Mouse (Mus musculus) gastrocnemius, postnatal 4 days (tissue): ENCODE measurements around the gene Rex1bd. TPM values are rescaled to one million over a fixed set of nuclear protein-coding genes. Genes with fewer than 3 reads are reported as not detected.

Experiments
- DNase-seq, 2 experiments: peaks; one replicate each; pipeline ENCODE4 v3.0.0; 2021 to 2022; ENCODE audit warnings: low spot score in 2 of 2, mixed read lengths in 2 of 2
- total RNA-seq, 2 experiments: library from RNA; stranded (reverse); gene quantifications; 2 replicates each; pipeline ENCODE4 v1.2.3; 2021

Rex1bd gene
- total RNA-seq, 2 experiments from 2014 or later, result 118 to 119 TPM

DNA sequence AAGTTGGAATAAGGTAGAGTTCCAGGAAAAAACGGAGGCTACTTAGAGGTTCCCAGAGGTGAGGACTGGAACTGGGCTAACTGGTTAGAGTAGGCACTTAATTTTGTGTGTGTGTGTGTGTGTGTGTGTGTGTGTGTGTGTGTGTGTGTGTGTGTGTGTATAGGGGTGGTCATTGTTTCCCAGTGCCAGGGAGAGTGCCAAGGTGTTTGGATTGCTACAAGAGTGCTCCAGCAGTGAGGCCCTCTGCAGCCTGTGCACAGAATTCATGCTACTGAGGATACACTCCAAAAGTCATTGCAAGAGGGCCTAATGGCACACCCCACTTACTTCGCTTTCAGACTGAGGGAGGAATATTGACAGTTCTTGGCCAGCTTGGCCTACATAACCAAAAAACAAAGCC, 23.6 kb downstream of the Rex1bd start:
- DNase-seq, result no peak

DNA sequence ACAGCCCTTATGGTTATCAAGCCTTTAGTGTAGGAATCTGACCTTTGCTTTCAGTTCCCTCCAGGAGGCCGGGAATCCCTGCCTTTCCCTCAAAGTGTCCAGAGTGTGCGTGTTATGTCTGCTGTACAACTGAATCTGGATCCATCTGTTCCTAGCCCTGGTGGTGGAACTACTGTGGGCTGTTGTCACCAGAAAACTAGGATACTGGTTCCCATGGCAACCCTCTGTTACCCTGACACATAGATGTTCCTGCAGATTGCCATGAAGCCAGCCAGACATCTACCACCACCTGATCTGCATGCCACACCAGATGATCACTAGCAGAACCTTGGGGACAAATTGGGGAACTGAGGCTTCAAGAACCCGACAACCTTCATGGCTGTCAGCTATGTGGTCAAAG, 24.6 kb downstream of the Rex1bd start:
- DNase-seq, result no peak

DNA sequence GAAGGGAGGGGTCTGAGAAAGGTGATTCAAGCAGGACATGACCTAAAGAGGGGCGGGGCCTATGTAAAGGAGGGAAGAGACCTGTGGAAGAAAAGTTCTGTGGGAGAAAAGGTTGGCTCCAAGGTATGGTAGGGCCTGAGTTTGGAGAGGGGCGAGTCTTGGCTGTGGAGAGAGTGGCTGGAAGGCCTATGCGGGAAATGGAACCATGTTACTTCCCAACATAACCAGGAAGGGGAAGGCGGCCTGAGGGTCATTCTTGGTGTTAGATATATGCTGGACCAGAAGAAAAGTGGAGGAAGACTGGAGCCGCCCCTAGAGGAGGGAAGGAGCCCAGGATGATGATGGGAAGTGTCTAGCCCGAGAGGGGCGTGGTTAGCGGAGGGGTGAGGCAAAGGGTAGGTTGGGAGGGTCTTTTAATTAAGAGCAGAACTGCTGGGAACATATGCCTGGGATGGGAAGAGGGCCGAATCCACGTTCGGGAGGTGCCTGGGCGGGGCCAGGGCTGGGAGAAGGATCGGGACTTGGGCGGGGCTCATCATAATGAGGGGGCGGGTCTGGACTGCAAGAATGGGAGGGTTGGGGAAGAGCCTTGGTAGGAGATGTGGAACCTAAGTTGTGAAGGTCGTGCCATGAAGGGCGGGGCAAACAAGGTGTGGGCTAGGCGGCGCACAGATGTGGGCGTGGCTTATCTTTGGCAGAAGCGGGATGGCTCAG, 29.1 kb downstream of the Rex1bd start:
- DNase-seq, result no peak

DNA sequence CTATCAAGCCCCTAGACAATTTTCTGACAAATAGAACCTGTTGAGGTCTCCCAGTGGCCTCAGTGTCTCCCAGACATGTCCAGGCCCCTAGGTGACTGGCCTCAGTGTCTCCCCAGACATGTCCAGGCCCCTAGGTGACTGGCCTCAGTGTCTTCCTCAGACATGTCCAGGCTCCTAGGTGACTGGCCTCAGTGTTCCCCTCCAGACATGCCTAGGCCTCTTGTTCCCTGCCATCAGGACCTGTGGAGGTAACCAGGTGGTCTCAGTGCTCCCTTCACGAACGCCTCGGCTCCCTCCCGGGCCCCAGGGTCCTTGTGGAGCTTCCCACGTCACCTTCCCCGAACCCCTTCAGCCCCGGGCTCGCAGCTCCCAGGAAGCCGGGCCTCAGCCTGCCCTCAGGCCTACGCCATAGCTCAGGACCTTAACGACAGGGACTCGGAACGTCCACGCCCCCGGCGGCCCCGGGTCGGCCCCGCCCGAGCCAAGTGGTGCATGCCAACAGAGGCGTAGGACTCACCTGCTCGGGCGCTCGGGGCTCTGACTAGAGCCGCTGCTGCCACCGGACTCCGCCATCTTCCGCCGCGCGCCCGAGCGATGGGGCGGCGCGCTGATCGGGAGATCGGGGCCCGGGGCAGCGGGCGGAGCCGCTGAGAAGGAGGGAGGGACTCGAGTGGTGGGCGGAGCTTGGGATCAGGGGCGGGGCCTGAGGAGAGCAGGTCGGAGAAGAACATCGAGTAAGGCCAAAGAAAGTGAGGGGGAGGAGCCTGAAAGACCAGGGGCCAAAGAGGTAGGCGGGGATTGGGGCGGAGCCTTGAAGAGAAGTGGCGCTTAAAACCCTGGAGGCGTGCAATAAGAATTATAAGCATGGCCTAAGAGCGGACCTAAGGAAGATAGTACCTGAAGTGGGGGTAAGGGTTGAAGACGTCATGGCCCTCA, 30.0 kb downstream of the Rex1bd start, which contains the start of gene Klhl26:
TSS of gene Klhl26 (minus strand) at position 636 of the 936 bp plus-strand sequence.
- DNase-seq, result peak; percentile 82 to 93

DNA sequence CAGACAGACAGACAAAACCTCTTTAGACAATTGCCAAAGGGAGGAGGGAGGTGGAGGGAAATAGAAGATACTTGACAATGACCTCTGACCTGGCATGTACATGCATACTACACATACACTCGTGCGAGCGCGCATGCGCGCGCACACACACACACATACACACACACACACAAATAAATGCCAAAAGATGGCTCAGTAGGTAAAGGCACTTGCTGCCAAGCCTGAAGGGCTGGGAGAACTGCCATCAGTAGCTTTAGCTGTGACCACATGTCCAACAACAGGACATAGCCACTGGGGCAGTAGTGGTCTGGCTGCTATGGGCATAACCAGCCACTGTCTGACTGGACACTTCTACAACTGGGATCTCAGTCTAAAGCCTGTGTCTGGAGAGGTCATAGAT, 34.7 kb downstream of the Rex1bd start:
- DNase-seq, result no peak

DNA sequence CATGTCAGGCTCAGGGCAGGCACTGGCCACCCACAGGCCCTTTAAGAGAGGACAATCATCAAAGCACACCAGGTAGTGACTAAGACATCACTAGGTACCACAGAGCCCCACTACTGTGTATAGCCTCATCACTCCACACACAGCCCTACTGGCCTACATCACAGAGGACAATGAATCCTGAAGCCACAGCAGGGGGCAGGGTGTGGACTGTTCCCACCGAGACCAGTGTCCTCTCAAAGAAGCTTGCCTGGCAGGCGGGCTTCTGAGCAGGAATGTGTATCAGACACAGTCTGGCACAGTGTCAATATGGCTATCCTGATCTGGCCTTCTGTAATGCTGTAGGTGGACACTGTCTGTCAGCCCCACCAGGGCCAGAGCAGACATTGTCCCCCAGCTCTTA, 36.6 kb downstream of the Rex1bd start:
- DNase-seq, result no peak

DNA sequence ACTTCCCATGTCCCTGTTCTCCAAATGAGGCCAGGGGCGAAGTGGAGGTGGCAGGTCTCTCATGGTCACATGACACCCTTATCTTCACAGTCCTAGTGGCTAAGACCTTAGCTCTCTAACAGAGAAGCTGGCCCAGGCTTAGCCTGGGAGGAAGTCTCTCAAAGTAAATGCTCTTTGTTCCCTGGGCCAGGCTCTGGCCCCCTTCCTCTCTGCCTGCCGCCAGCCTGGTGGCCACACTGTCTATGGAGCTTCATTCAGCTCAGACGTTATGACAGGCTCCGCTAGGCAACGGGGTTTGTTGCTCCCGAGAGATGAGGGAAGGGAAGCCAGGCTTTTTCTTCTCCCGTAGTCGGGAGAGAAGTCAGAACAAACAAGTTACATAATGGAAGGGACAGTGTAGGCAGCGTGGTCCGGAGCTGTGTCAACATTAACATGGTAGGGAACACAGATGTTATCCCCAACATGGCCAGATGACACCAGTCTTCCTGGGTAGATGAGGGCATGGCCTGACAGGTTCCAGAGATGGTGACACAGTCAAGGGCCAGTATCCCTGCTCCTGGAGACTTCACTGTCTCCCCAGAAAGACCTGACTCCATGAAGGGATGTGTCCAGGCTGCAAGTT, 37.1 kb downstream of the Rex1bd start:
- no peak for DNase-seq

DNA sequence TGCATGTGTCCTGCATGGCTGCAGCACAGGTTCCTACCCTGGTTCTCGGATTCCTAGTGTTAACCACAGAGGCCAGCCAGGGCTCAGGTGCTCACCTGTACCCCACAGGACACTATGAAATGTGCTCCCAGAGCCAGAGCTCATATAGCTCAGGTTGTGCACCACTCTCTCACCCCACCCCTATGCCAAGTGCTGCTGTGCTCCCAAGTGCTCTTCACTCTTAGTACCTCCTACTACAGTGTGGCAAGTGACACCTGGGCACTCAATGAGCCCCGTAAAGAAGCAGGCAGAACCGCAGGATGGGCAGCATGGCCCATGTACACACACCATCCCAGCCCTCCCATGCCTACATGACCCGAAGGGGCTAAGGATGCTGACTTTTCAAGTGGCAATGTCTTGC, 37.8 kb downstream of the Rex1bd start:
- DNase-seq, result no peak

DNA sequence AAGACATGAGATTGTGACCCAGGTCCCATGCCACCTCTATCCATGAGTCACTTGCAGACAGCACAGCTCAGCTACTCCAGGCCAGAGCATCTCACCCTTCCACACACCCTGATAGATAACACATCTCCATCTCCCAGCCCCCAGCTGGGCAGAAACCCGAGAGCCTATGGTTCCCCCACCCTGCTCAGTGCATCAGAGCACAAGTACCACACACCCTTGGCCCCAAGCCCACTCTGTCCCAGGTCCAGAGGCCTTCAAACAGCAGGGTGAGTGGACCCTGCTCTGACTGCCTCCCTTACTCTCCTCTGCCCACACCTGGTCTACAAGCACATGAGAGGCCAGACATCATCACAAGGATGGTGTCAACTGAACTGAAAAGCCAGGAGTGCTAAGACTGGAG, 38.6 kb downstream of the Rex1bd start:
- DNase-seq, result no peak

DNA sequence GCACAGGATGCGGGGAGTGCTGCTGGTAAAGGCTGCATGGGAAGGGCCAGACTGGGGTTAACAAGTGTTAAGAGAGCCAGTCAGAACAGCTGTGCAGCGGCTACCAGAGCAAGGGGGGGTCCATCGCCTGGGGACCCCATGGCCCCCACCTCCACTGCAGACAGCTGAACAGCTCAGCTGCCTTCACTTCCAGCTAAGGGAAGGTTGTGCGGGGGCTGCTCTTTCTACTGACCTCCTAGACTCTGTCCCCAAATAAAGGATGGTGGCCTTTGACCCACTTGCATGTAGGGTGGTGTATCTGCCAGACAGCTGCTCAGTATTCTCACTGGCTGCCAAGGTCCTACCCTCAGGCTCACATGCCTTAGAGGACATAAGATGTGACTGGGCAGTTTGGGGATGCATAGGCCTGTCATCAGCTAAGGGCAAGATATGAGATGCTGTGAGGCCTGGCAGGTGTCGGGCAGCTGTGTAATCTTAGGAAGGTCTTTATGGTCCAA, 39.3 kb downstream of the Rex1bd start:
- peak in 1 of 2 experiments; percentile 59 for DNase-seq

DNA sequence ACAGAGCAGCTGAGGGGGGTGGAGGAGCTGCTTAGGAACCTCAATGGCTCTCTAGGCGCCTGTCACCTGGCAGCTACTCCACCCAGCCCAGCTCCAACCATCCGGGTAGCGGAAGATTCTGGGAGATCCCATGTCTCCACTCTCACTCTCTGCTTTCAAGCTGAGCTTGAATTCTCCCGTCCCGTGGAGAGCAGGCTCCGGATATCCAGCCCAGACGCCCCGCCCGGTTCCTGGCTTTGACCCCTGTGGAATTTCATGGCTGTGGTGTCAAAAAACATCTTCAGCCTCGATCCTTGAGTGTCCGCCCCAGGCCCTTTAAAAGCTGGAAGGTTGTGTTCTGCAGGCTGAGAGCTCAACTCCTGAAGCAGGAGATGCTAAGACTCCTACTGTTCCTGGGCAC, 39.8 kb downstream of the Rex1bd start:
- DNase-seq, result peak; percentile 58 to 74

DNA sequence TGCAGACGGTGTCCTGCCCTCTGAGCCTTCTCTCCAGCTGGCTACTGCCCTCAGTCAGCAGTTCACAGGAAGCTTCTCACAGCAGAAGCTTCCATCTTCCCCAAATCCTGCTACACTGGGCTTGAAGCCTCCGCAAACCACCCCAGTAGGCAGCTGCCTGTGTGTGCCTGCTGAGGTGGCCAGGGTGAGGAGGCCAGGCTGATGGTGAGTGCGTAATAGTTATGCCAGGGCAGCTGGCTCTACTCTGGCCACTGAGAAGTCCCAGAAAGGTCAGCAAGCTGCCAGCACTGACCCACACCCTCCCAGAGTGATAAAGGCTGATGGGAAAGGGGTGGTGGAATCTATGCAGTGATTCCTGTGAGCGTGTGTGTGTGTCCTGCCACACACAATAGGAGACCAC, 40.2 kb downstream of the Rex1bd start:
- DNase-seq, result no peak

DNA sequence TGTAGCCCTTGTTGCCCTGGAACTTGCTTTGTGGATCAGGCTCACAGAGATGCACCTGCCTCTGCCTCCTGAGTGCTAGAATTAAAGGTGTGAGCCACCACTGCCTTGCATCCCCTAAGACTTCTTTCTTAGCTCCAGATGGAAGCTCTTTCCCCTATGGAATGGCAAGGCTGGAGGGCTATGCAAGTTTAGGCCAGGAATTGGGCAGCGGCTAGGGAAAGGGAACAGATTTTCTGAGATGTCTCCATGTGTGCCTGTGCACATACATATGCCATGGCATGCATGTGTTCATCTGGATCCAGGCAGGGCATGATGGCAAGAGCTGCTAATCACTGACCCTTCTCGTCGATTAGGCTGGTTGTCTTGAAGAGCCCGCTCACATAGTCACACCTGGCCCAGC, 40.9 kb downstream of the Rex1bd start:
- DNase-seq, result no peak

DNA sequence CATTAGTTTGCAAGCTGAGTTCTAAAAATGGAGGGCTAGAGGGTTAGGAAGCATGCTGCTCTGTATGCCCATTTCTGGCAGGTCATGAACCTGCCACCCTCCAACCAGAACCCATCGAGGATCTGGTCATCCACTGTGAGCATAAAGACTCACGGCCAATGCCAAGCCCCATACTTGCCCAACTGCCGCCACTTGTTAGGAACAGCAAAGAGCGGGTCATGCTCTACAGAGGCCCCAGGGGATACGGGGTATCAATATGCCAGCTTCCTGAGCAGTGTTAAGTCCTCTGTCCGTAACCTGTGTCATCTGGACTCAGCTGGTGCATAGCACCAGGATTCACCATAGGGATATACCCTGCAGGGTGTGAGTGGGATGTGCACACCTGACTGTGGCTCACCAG, 42.4 kb downstream of the Rex1bd start:
- DNase-seq, result no peak

DNA sequence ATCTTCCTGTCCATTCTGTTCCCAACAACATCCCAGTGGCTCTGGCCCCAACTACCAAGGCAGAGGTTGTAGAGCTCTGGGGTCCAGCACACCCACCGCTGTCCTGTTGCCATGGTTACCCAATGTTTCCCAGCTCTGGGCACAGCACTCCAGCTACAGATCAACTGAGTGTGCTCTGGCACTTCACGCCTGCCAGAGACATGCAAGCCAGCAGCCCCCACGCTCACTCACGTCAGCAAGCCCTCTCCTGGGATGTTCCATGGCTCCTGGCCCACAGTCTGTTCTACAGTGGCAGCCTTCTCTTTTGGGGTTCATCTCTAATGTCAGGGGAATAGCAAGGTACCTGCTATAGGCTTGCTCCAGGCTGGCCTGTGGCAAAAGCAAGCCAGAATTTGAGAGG, 43.2 kb downstream of the Rex1bd start:
- no peak for DNase-seq

DNA sequence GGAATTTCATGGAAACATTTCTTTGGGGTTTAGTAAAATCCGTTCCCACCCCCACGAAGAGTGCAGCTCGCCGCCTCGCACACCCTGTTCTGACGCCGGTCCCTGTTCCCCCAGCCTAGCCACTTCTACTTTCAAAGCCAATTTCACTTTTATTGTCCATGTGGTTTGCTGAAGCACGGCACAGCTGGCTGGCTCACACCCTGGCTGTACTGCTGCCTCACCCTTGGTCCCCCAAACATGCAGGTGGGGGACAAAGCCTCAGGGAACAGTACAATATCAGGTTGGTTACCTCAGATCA, 44.1 kb downstream of the Rex1bd start:
- no peak for DNase-seq

DNA sequence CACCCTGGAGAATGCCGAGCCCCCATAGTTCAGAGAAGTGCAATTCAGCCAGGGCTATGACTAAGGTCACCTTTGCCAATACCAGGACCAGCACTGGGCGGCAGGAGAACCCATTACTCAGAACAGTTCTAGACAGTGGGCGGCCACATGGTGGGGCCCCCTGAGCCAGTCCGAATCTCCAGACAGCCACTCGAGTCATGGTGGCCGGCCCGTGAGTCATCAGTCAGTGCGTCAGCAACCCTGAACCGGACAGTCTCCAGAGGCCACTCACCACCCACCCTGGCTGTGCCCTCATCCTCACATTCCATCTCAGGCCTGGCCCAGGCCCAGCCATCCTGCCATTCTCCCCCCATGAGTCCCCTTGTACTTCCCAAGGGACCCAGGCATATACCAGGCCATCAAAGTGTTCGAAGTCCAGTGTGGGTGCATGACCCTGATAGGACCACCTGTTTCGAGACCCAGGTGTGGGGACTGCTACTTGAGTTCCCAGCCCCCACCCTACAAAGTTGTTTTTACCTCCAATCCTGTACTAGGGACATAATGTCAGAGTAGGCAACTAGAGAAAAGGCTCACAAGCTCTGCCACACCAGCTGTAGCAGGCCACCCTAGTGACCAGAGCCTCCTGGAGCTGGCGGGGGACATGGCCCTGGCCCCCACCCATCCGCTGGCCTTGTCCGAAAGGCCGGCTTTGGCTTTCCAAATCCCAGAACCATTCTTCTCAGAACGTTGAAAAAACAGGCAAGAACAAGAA, 44.6 kb downstream of the Rex1bd start:
- no peak for DNase-seq

DNA sequence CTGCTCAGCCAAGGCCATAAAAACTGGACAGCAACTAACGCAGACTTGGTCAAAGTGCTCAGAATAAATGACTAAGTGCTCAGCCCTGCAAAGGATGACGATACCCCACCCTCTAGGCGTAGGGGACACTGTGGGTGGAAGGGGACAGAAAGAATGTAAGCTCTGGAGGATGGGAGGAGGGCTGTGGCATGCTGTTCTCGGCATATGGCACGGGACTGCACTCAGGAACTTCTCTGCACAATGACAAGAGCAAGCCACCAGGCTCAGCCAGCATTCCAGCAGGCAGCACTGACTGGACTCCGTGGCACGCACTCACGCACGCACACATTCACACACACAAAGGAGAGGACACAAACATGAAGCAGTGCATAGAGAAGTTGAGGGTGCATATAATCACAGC, 45.9 kb downstream of the Rex1bd start:
- no peak for DNase-seq

DNA sequence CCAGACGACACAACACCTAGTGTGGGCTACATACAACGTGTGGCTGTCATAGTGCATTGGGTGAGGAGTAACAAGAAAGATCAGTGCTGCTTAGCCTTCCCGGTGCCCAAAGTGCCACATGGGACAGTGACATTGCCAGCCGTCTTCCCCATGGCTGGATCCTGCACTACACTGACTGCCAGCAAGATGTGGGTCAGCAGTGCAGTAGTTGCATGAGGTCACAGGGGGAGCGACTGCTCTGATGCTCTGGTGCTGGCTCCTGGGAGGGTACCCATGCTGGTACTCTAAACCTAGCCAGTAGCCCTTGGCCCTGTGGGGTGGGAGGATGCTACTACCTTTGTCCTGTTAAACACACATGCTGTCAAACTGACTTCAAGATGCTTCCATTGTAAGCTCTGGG, 46.4 kb downstream of the Rex1bd start:
- DNase-seq, result no peak

DNA sequence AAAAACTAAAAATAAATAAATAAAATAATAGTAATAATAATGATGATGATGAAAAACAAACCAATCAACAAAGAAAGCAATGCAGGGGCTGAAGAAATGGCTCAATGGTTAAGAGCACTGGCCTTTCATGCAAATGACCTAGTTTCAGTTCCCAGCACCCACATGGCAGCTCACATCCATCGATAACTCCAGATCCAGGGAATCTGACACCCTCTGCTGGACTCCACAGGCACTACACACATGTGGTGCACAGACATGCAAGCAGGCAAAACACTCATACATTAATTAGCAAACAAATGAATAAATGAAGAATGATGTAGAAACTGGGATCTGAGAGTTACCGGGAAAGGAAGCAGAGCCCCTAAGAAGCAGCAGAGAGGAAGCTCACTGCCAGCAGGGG, 46.9 kb downstream of the Rex1bd start:
- no peak for DNase-seq

DNA sequence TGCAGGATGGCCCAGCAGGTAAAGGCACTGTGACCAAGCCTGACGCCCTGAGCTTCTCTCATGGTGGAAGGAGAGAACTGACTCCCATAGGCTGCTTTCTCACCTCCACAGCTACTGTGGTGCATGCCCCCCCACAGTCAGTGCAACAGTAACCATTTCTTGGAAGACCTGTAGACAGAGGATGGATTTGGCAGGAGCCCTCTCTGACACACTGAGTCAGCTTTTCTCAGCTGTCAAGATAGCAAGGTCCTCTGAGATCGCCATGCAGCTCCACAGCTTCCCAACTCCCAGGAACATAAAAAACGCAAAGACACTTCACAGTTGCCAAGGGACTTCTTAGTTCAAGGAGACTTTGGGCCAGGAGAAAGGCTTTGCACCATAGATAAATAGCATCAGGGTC, 48.1 kb downstream of the Rex1bd start:
- no peak for DNase-seq
